Comparison of ENCODE assay signal across 28 mouse cellular contexts in genomic region chr3:108518276-108518675, GRCm38 (mm10). TPM values are rescaled to one million over a fixed set of nuclear protein-coding genes. Genes with fewer than 3 reads are reported as not detected.
"Had no signal": no experiment of that assay in that cellular context is flagged by ENCODE, and none has a peak within 500 bp of the region (broad histone marks: within the 10 kb centered on the region; RNA-seq: fewer than 3 reads in every experiment).

No protein-coding gene starts in this region.

- H3K4me2 ChIP-seq: heart, embryonic 12.5 days; hindbrain, embryonic 12.5 days; hindbrain, embryonic 15.5 days; kidney, embryonic 15.5 days; limb, embryonic 12.5 days; limb, embryonic 15.5 days had no signal

- H3K27ac ChIP-seq: gastrocnemius, adult 2 months; heart, embryonic 10.5 days; hindbrain, embryonic 10.5 days; hindbrain, embryonic 12.5 days; hindbrain, embryonic 15.5 days; hindbrain, postnatal 0 days; kidney, embryonic 15.5 days; kidney, postnatal 0 days; limb, embryonic 12.5 days; limb, embryonic 15.5 days had no signal

- H3K9me3 ChIP-seq: heart, embryonic 10.5 days; heart, embryonic 12.5 days; hindbrain, embryonic 10.5 days; hindbrain, embryonic 12.5 days; hindbrain, embryonic 15.5 days; kidney, embryonic 15.5 days; limb, embryonic 12.5 days; limb, embryonic 15.5 days had no signal

- H3K9ac ChIP-seq: heart, embryonic 12.5 days; hindbrain, embryonic 12.5 days; hindbrain, embryonic 15.5 days; kidney, embryonic 15.5 days; limb, embryonic 12.5 days; limb, embryonic 15.5 days had no signal

- DNase-seq: gastrocnemius, adult 2 months; gastrocnemius, postnatal 10 days; gastrocnemius, postnatal 25 days; heart, adult 18-20 months; heart, postnatal 10 days; heart, postnatal 4 days; kidney, adult 11 months; kidney, adult 2 months; kidney, adult 9 months; kidney, postnatal 14 days; kidney, postnatal 36 days; layer of hippocampus, adult 9-11 months; layer of hippocampus, postnatal 36 days; left cerebral cortex, postnatal 4 days had no signal

- H3K4me3 ChIP-seq: gastrocnemius, adult 2 months; heart, embryonic 10.5 days; heart, embryonic 12.5 days; hindbrain, embryonic 10.5 days; hindbrain, embryonic 12.5 days; hindbrain, embryonic 15.5 days; kidney, embryonic 15.5 days; limb, embryonic 12.5 days; limb, embryonic 15.5 days had no signal

- H3K27me3 ChIP-seq: heart, embryonic 12.5 days; hindbrain, embryonic 15.5 days; limb, embryonic 15.5 days had no signal

- H3K36me3 ChIP-seq: heart, embryonic 10.5 days; heart, embryonic 12.5 days; hindbrain, embryonic 10.5 days; hindbrain, embryonic 12.5 days; hindbrain, embryonic 15.5 days; kidney, embryonic 15.5 days; limb, embryonic 12.5 days; limb, embryonic 15.5 days had no signal

- ATAC-seq: hindbrain, postnatal 0 days; intestine, embryonic 16.5 days had no signal

- H3K4me1 ChIP-seq: heart, embryonic 10.5 days; heart, embryonic 12.5 days; hindbrain, embryonic 10.5 days; hindbrain, embryonic 12.5 days; hindbrain, embryonic 15.5 days; kidney, embryonic 15.5 days; limb, embryonic 12.5 days; limb, embryonic 15.5 days had no signal

RNA-seq across cellular contexts. Expression of gene 1700013F07Rik, which starts 15.7 kb away (rescaled TPM):
- polyA plus RNA-seq: heart, embryonic 12.5 days; heart, embryonic 14.5 days; intestine, embryonic 14.5 days; intestine, embryonic 16.5 days; kidney, embryonic 15.5 days; kidney, postnatal 0 days; large intestine, adult 2 months; limb, embryonic 12.5 days; limb, embryonic 15.5 days had no signal
